Mouse (Mus musculus) thymus, postnatal 0 days (tissue): ENCODE data around the gene Des. TPM values are rescaled to one million over a fixed set of nuclear protein-coding genes. Genes with fewer than 3 reads are reported as not detected.
A peak's percentile ranks its signal among the peaks of the same experiment; 100 is the strongest.

Source experiments
- DNase-seq: peaks from one replicate; pipeline ENCODE4 v3.0.0-alpha.2; 2015; ENCODE audit warnings: low spot score
- polyA plus RNA-seq: library from polyadenylated mRNA; unstranded; fragments of >200 nt; fragmentation: Nextera tagmentation; extraction: Ambion mirVana; gene quantifications from 2 replicates; pipeline ENCODE4 v1.2.1, GENCODE M21; 2015

The Des gene
- polyA plus RNA-seq, result 6.0 and 7.4 TPM in 2 replicates

DNA sequence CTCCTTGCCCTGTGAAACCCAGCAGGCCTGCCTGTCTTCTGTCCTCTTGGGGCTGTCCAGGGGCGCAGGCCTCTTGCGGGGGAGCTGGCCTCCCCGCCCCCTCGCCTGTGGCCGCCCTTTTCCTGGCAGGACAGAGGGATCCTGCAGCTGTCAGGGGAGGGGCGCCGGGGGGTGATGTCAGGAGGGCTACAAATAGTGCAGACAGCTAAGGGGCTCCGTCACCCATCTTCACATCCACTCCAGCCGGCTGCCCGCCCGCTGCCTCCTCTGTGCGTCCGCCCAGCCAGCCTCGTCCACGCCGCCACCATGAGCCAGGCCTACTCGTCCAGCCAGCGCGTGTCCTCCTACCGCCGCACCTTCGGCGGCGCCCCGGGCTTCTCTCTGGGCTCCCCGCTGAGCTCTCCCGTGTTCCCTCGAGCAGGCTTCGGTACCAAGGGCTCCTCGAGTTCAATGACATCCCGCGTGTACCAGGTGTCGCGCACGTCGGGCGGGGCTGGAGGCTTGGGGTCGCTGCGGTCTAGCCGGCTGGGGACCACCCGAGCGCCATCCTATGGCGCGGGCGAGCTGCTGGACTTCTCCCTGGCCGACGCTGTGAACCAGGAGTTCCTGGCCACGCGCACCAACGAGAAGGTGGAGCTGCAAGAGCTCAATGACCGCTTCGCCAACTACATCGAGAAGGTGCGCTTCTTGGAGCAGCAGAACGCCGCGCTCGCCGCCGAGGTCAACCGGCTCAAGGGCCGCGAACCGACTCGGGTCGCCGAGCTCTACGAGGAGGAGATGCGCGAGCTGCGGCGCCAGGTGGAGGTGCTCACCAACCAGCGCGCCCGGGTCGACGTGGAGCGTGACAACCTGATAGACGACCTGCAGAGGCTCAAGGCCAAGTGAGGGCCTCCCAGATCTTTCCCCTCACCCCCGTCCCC, at the start of gene Des:
Gene Des, plus strand, starts transcription at position 218 of the 920 bp plus-strand sequence.
- DNase-seq, result no peak

DNA sequence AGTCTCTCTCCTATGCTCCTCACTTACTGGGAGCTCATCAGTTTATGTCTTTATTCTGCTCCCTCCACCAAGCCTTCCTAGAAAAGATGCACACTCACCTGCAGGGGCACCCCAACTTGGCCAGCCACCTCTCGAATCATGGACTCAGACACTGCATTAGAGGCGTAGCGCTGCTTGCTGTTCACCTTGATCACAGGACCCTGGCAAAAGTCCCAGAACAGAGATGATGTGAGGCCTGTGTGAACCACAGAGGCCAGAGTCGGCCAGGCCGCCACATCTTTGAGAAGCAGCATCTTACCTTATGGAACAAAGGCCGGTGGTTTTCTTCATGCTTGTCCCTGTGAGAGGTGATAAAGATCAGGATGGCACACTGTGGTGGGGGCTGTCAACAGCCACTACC, 48.4 kb upstream of the Des start:
- DNase-seq, result no peak

DNA sequence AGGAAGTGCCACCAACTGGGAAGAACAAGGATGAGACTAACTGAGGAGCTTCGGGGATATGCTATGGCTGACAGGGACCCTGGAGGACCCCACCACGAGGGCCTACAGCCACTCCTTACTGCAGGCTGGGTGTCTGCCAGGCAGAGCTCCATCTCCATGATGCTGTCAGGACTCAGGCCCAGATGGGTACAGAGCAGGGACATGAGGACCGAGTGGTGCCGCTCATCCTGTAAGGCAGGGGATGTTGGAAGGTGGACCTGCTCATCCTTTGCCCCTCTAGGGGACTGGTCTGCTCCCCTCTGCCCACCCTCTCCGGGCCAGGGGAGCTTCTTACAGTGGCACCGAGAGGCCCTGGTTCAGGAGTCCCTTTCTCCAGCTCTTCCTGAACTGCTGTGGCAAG, 45.1 kb upstream of the Des start:
- DNase-seq, result no peak

DNA sequence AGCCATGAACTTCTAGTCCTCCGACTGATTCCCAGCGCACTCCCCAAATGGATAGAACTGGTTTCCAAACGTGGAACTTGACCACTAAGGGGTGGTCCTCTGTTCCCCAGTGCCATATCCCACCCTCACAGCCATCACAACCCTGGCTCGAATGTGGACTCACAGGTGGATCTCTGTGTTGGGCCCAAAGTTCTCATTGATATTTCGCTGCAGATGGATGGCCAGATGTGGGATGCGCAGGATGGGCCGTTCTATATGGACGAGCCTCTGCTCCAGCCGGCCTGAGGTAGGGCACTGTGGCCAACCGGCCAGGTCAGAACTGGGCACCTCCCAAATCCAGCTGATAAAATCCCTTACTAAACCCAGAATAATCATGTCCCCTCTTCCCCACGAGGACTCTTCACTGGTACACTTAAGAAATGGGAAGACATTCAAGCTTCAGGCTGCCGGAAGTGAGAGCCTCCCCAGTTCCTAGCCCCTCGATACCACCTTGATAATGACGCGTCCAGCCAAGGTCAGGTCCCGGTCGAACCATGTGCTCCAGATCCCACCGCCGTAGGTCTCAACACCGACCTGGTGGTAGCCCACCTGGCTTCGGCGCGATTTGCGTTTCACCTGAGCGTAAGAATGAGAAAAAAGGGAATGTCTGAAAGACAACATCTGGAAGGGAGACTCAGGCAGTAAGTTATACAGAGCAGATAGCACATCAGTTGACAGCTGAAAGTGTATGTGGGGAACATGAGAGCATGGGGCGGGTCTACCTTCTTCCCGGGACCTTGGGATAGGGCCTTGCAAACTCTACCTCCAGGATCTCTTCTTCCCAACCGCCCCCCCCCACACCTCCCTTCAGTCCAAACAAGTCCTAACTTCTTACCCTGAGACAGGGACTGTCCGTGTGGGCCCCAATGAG, 44.4 kb upstream of the Des start:
- DNase-seq, result peak; percentile 8

- DNase-seq, result no peak
Measured at GRCm38 (mm10) chr1:75316861-75317240, 43.3 kb upstream of the Des start.

GRCm38 (mm10) chr1:75317241-75318201, 42.6 kb upstream of the Des start, which contains the start of gene Dnpep:
Dnpep (minus strand) TSS chr1:75317990.
- DNase-seq, result peak; percentile 100

GRCm38 (mm10) chr1:75318301-75318700, 41.8 kb upstream of the Des start:
- no peak for DNase-seq

DNA sequence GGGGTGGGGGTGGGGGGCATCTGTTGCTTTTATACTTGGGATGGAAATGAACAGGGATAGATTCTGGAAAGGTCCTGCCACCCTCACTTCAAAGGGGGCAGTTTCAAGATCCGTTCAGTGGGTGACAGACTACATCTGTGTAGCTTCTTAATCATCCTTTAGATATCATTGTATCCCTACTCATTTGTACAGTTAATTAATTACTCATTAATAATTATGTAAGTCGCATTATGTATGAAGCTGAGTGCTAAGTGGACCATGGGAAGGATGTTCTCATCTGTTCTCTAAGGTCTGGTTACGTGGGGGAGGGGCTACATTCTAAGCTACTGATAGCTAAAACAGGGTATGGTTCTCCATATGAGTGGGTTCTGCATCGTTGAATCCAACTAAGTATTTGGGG, 41.4 kb upstream of the Des start:
- no peak for DNase-seq

GRCm38 (mm10) chr1:75319166-75319565, 41.0 kb upstream of the Des start:
- DNase-seq, result no peak

- DNase-seq, result no peak
Measured at GRCm38 (mm10) chr1:75327461-75327860, 32.7 kb upstream of the Des start.

DNA sequence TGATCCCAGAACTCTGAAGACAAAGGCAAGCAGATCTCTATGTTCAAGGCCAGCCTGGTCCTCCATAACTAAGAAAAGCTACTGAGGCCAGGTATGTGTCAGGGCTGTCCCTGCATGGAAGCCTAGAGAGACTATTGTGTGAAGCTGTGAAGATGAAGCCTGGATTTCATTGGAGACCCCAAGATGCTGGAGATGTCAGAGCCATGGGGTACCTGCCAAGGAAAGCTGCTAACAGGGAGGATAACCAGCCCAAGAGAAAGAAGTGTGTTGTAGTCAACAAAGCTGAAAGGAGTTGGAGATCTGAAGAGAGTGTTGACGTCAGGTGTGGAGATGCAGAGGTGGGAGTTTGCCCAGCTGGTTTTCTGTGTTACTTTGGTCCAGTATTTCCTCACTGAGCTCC, 28.9 kb upstream of the Des start:
- no peak for DNase-seq

- DNase-seq, result no peak
Measured at GRCm38 (mm10) chr1:75336461-75336860, 23.7 kb upstream of the Des start.

DNA sequence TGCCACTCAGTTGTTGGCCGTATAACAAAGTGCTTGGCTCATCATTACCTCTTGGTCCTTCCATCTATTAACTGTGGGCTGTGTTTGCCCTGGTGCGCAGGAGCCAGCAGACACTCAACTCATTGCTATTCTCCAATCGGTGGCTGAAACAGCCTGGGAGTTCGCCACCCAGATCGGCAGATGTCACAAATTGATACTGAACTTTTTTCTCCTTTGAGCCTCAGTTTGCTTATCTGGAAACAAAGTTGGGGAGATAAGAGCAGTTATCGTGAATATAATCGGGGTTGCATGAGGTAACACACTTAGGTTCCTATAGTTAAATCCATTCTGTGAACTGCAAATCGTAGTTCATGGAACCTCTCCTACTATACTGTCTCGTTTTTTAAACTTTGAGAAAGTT, 23.0 kb upstream of the Des start:
- no peak for DNase-seq

GRCm38 (mm10) chr1:75338091-75338694, 21.9 kb upstream of the Des start:
- DNase-seq, result no peak

DNA sequence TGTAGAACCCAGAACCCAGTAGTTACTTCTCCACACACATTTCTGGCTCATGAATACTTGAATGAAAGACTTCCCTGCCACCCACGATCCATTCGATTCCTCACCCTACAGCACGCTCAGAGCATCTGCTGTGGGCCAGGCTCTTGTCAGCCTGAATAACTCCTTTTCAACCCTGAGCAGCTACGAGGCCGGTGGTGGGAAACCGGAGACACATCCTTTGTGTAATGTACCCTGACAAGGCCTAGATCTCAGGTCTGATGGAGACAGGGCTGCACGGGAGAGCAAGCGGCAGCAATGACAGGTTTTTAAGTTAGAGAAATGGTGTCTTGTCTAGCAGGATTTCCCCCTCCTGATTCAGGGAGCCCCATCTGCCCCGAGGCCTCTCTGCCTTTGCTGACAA, 20.8 kb upstream of the Des start:
- no peak for DNase-seq

- no peak for DNase-seq
Measured at GRCm38 (mm10) chr1:75340519-75340918, 19.6 kb upstream of the Des start.

DNA sequence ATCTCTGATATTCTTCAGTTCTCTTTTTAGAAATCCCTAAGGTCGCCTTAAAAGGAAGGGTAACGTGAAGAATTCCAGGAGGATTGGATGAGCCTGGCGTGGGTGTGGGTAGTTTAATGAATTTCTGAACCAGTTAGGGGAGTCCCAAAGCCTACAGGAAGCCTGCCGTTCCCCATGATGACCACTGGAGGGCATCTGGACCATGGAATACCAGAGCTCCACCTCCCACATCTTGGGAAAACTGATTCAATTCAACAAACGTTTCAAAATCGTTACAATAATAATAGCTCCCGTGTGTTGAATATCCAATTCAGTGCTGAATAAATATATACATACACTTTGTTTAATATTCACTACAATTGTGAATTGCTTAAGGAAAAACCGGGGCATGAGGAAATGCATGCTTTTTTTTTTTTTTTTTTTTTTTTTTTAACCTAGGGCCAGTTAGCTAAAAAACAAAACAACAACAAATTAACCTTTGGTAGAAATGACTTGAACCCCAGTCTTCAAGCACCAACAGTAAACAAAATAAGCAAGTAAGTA, 17.2 kb upstream of the Des start:
- DNase-seq, result peak; percentile 36

- DNase-seq, result no peak
Measured at GRCm38 (mm10) chr1:75344291-75345035, 15.7 kb upstream of the Des start.
